Mouse (Mus musculus) heart, adult 2 months (tissue): ENCODE results near the gene Gm4791.

ENCODE experiments used
- CTCF ChIP-seq: fragments of 200-600 bp; IDR thresholded peaks from 2 replicates; pipeline ENCODE4 v1.8.1; 2022; ENCODE audit warnings: antibody characterized with exemption, mild to moderate bottlenecking, moderate library complexity
- EP300 ChIP-seq: fragments of 200-500 bp; IDR thresholded peaks from 2 replicates; pipeline ENCODE4 v1.6.1; 2011; ENCODE audit warnings: low read depth, low read length, control low read depth; ENCODE audit not compliant: insufficient read depth
- POLR2A ChIP-seq: fragments of 200-500 bp; IDR thresholded peaks from 2 replicates; pipeline ENCODE4 v1.6.1; 2011; ENCODE audit warnings: mild to moderate bottlenecking, low read depth, low read length, control low read depth; ENCODE audit not compliant: insufficient read depth

GRCm38 (mm10) chr9:46968970-46969369, 29.6 kb upstream of the Gm4791 start:
- TF ChIP-seq CTCF (no peak), POLR2A (no peak), EP300 (no peak)
